8 mouse cellular contexts compared by ENCODE assay signal in genomic region chr8:110749500-110750170, GRCm38 (mm10). TPM values are rescaled to one million over a fixed set of nuclear protein-coding genes. Genes with fewer than 3 reads are reported as not detected.
DNase-seq lines count a peak whose midpoint lies in the region; ATAC-seq and TF ChIP-seq lines count a peak whose summit lies in the region.

No protein-coding gene starts in this region.

- no peaks in the 10 kb centered on the region for H3K4me1 ChIP-seq in embryonic facial prominence, embryonic 11.5 days (ENCODE audit: control insufficient read depth, insufficient read depth, low read length)
- peaks cover 9% of the 10 kb centered on the region for H3K4me1 ChIP-seq in embryonic facial prominence, embryonic 10.5 days
- H3K4me1 ChIP-seq in forebrain, embryonic 14.5 days (ENCODE audit: control insufficient read depth, insufficient read depth, low read length), result no peaks in the 10 kb centered on the region
- no peaks in the 10 kb centered on the region for H3K4me1 ChIP-seq in kidney, postnatal 0 days (replicated peaks; ENCODE audit: insufficient read depth, low read length)
- no peaks in the 10 kb centered on the region for H3K4me1 ChIP-seq in midbrain, postnatal 0 days (ENCODE audit: insufficient read depth, low read length)

- no peak overlapping the region for H3K4me2 ChIP-seq in embryonic facial prominence, embryonic 11.5 days (ENCODE audit: low read depth, low read length)
- no peak overlapping the region for H3K4me2 ChIP-seq in forebrain, embryonic 14.5 days (ENCODE audit: low read length)
- no peak overlapping the region for H3K4me2 ChIP-seq in kidney, postnatal 0 days (ENCODE audit: low read length)
- no peak overlapping the region for H3K4me2 ChIP-seq in midbrain, postnatal 0 days (ENCODE audit: low read depth, low read length, poor library complexity, severe bottlenecking)

- peak; percentile 89 for DNase-seq in embryonic facial prominence, embryonic 11.5 days (ENCODE audit: low spot score)
- no peak for DNase-seq in embryonic facial prominence, embryonic 10.5 days (ENCODE audit: low spot score)
- peak; percentile 77 for DNase-seq in thymus, postnatal 0 days (ENCODE audit: low spot score)
- DNase-seq in thymus, postnatal 36 days, result no peak
- DNase-seq in forebrain, embryonic 14.5 days (ENCODE audit: low spot score), result peak; percentile 91
- peak; percentile 81 for DNase-seq in kidney, postnatal 0 days (ENCODE audit: low spot score)
- DNase-seq in midbrain, postnatal 0 days (ENCODE audit: low spot score), result peak; percentile 90

- H3K4me3 ChIP-seq in embryonic facial prominence, embryonic 11.5 days (ENCODE audit: low read depth, low read length), result no peak overlapping the region
- no peak overlapping the region for H3K4me3 ChIP-seq in embryonic facial prominence, embryonic 10.5 days
- H3K4me3 ChIP-seq in forebrain, embryonic 14.5 days (ENCODE audit: low read depth, low read length), result no peak overlapping the region
- H3K4me3 ChIP-seq in kidney, postnatal 0 days (replicated peaks; ENCODE audit: low read depth, low read length), result no peak overlapping the region
- H3K4me3 ChIP-seq in midbrain, postnatal 0 days (ENCODE audit: low read depth, low read length), result no peak overlapping the region

- peak; percentile 93 for TF ChIP-seq CTCF in kidney, postnatal 0 days (IDR thresholded peaks at IDR 0.05; ENCODE audit: low read depth)
- peak; percentile 95 for TF ChIP-seq CTCF in midbrain, postnatal 0 days (IDR thresholded peaks at IDR 0.05)

- WGBS in embryonic facial prominence, embryonic 11.5 days, result 62% methylated on average over 10 of the region's 10 CpGs
- WGBS in embryonic facial prominence, embryonic 10.5 days, result 61% methylated on average over 10 of the region's 10 CpGs
- 63% methylated on average over 10 of the region's 10 CpGs for WGBS in forebrain, embryonic 14.5 days
- 58% methylated on average over 10 of the region's 10 CpGs for WGBS in kidney, postnatal 0 days
- 59% methylated on average over 10 of the region's 10 CpGs for WGBS in midbrain, postnatal 0 days

- H3K27ac ChIP-seq in embryonic facial prominence, embryonic 11.5 days (replicated peaks; ENCODE audit: low read depth, low read length), result no peak overlapping the region
- no peak overlapping the region for H3K27ac ChIP-seq in embryonic facial prominence, embryonic 10.5 days (replicated peaks)
- H3K27ac ChIP-seq in forebrain, embryonic 14.5 days (ENCODE audit: low read depth, low read length), result no peak overlapping the region
- H3K27ac ChIP-seq in kidney, postnatal 0 days, result no peak overlapping the region
- H3K27ac ChIP-seq in midbrain, postnatal 0 days (ENCODE audit: low read depth, low read length), result no peak overlapping the region

- H3K27me3 ChIP-seq in embryonic facial prominence, embryonic 11.5 days (ENCODE audit: control insufficient read depth, insufficient read depth, low read length), result no peaks in the 10 kb centered on the region
- 0 out of 2 replicates have a peak, but pooled peaks cover 4% of the 10 kb centered on the region for H3K27me3 ChIP-seq in embryonic facial prominence, embryonic 10.5 days (replicated peaks; ENCODE audit: low read depth, poor library complexity, severe bottlenecking)
- no peaks in the 10 kb centered on the region for H3K27me3 ChIP-seq in forebrain, embryonic 14.5 days (replicated peaks; ENCODE audit: control insufficient read depth, insufficient read depth, low read length)
- no peaks in the 10 kb centered on the region for H3K27me3 ChIP-seq in kidney, postnatal 0 days (ENCODE audit: insufficient read depth, low read length)
- H3K27me3 ChIP-seq in midbrain, postnatal 0 days (ENCODE audit: insufficient read depth, low read length), result no peaks in the 10 kb centered on the region

- H3K36me3 ChIP-seq in embryonic facial prominence, embryonic 11.5 days (replicated peaks; ENCODE audit: control insufficient read depth, insufficient read depth, low read depth, low read length), result no peaks in the 10 kb centered on the region
- no peaks in the 10 kb centered on the region for H3K36me3 ChIP-seq in embryonic facial prominence, embryonic 10.5 days (replicated peaks)
- H3K36me3 ChIP-seq in forebrain, embryonic 14.5 days (ENCODE audit: control insufficient read depth, insufficient read depth, low read length), result no peaks in the 10 kb centered on the region
- H3K36me3 ChIP-seq in kidney, postnatal 0 days (ENCODE audit: insufficient read depth, low read length), result no peaks in the 10 kb centered on the region
- no peaks in the 10 kb centered on the region for H3K36me3 ChIP-seq in midbrain, postnatal 0 days (ENCODE audit: insufficient read depth, low read length)

- H3K9me3 ChIP-seq in embryonic facial prominence, embryonic 11.5 days (replicated peaks; ENCODE audit: control insufficient read depth, low read length), result no peaks in the 10 kb centered on the region
- H3K9me3 ChIP-seq in embryonic facial prominence, embryonic 10.5 days, result no peaks in the 10 kb centered on the region
- H3K9me3 ChIP-seq in forebrain, embryonic 14.5 days (replicated peaks; ENCODE audit: control insufficient read depth, low read length), result no peaks in the 10 kb centered on the region
- H3K9me3 ChIP-seq in kidney, postnatal 0 days (replicated peaks; ENCODE audit: low read length), result no peaks in the 10 kb centered on the region
- H3K9me3 ChIP-seq in midbrain, postnatal 0 days (ENCODE audit: low read length), result no peaks in the 10 kb centered on the region

- 0 out of 2 replicates have a peak, but pooled peaks have one; percentile 35 for ATAC-seq in embryonic facial prominence, embryonic 11.5 days (replicated peaks; ENCODE audit: insufficient number of reproducible peaks, low FRiP score, low TSS enrichment, low read depth)
- peak; percentile 77 for ATAC-seq in forebrain, embryonic 14.5 days
- ATAC-seq in kidney, postnatal 0 days (replicated peaks; ENCODE audit: low FRiP score, low read depth), result 0 out of 2 replicates have a peak, but pooled peaks have one; percentile 12
- 0 out of 2 replicates have a peak, but pooled peaks have one; percentile 63 for ATAC-seq in midbrain, postnatal 0 days (ENCODE audit: low FRiP score)
- no peak for ATAC-seq in monocyte, adult 5-6 weeks (replicated peaks; ENCODE audit: insufficient number of reproducible peaks, low FRiP score, low TSS enrichment, poor library complexity, severe bottlenecking)

- H3K9ac ChIP-seq in embryonic facial prominence, embryonic 11.5 days (replicated peaks; ENCODE audit: low read length), result no peak overlapping the region
- no peak overlapping the region for H3K9ac ChIP-seq in forebrain, embryonic 14.5 days (ENCODE audit: low read length)
- H3K9ac ChIP-seq in kidney, postnatal 0 days (ENCODE audit: low read depth, low read length), result no peak overlapping the region
- H3K9ac ChIP-seq in midbrain, postnatal 0 days (replicated peaks; ENCODE audit: low read length, poor library complexity, severe bottlenecking), result no peak overlapping the region

RNA-seq across cellular contexts. Expression of gene Mtss1l, which starts 28.4 kb away (rescaled TPM):
- polyA plus RNA-seq in embryonic facial prominence, embryonic 11.5 days (2014; fragmentation: Nextera tagmentation; extraction: Ambion mirVana), result 7.9 and 12.7 TPM in 2 replicates
- 6.6 and 7.2 TPM in 2 replicates for polyA plus RNA-seq in embryonic facial prominence, embryonic 10.5 days (2016; fragmentation: Nextera tagmentation; extraction: Ambion mirVana)
- polyA plus RNA-seq in thymus, postnatal 0 days (2015; fragmentation: Nextera tagmentation; extraction: Ambion mirVana), result 5.8 and 6.4 TPM in 2 replicates
- polyA plus RNA-seq in forebrain, embryonic 14.5 days (2014; fragmentation: Nextera tagmentation; extraction: Ambion mirVana), result 16.5 and 20.1 TPM in 2 replicates
- polyA plus RNA-seq in kidney, postnatal 0 days (2015; fragmentation: Nextera tagmentation; extraction: Ambion mirVana), result 8.7 and 12.4 TPM in 2 replicates
- total RNA-seq in midbrain, postnatal 0 days (2014; rRNA removed), result 90.5 and 101 TPM in 2 replicates
- polyA plus RNA-seq in midbrain, postnatal 0 days (2015; fragmentation: Nextera tagmentation; extraction: Ambion mirVana), result 35.2 and 37.7 TPM in 2 replicates
- total RNA-seq in monocyte, adult 5-6 weeks (2017), result 0.32 to 1.2 TPM (median 1.1 TPM) in 3 replicates

RNA-seq across cellular contexts. Expression of gene Il34, which starts 56.1 kb away (rescaled TPM):
- polyA plus RNA-seq in embryonic facial prominence, embryonic 11.5 days (2014; fragmentation: Nextera tagmentation; extraction: Ambion mirVana), result 0.15 and 0.66 TPM in 2 replicates
- polyA plus RNA-seq in embryonic facial prominence, embryonic 10.5 days (2016; fragmentation: Nextera tagmentation; extraction: Ambion mirVana), result 0.24 TPM in 1 of 2 replicates, not detected in the other
- polyA plus RNA-seq in thymus, postnatal 0 days (2015; fragmentation: Nextera tagmentation; extraction: Ambion mirVana), result 10.5 and 11.8 TPM in 2 replicates
- 2.2 and 4.2 TPM in 2 replicates for polyA plus RNA-seq in forebrain, embryonic 14.5 days (2014; fragmentation: Nextera tagmentation; extraction: Ambion mirVana)
- 5.2 and 7.5 TPM in 2 replicates for polyA plus RNA-seq in kidney, postnatal 0 days (2015; fragmentation: Nextera tagmentation; extraction: Ambion mirVana)
- total RNA-seq in midbrain, postnatal 0 days (2014; rRNA removed), result 5.4 and 5.8 TPM in 2 replicates
- 9.1 and 11.3 TPM in 2 replicates for polyA plus RNA-seq in midbrain, postnatal 0 days (2015; fragmentation: Nextera tagmentation; extraction: Ambion mirVana)
- not detected in 3 replicates for total RNA-seq in monocyte, adult 5-6 weeks (2017)

Comparison
In these comparisons a context has a peak if more than half of its experiments do, and no peak if none do; other contexts are left out.
1. DNase-seq: peak in embryonic facial prominence, embryonic 11.5 days (single experiment), thymus, postnatal 0 days (single experiment), forebrain, embryonic 14.5 days (single experiment), kidney, postnatal 0 days (single experiment) and midbrain, postnatal 0 days (single experiment); none in embryonic facial prominence, embryonic 10.5 days (single experiment) and thymus, postnatal 36 days (0 of 2).